ENCODE assay signal across 24 mouse cellular contexts in genomic region chr1:165932842-165933241, GRCm38 (mm10).
DNase-seq lines count a peak whose midpoint lies in the region; ATAC-seq and TF ChIP-seq lines count a peak whose summit lies in the region.
"Had no signal": no experiment of that assay in that cellular context is flagged by ENCODE, and none has a peak within 500 bp of the region (broad histone marks: within the 10 kb centered on the region; RNA-seq: fewer than 3 reads in every experiment).

No protein-coding gene starts in this region.

- DNase-seq in forebrain, embryonic 11.5 days (ENCODE audit: low spot score) = no peak
- DNase-seq in forebrain, embryonic 10.5 days (ENCODE audit: extremely low spot score, low spot score) = no peak
- no peak for DNase-seq in midbrain, embryonic 10.5 days (ENCODE audit: low spot score)
- no peak for DNase-seq in forebrain, embryonic 14.5 days (ENCODE audit: low spot score)
- DNase-seq in midbrain, postnatal 0 days (ENCODE audit: low spot score) = no peak
- DNase-seq in heart, adult 9 months (ENCODE audit: low spot score in 2 of 2) = no peak
- DNase-seq: adrenal gland, postnatal 25 days; cerebellum, adult 9-10 months; gastrocnemius, postnatal 14 days; heart, adult 11 months; heart, postnatal 10 days; kidney, postnatal 4 days; liver; lung, postnatal 36 days; thymus, postnatal 14 days had no signal

- peaks cover 9% of the 10 kb centered on the region; the same call in 1 of the 2 replicates for H3K4me1 ChIP-seq in forebrain, embryonic 11.5 days (replicated peaks; ENCODE audit: control insufficient read depth, insufficient read depth, low read length)
- peaks cover 36% of the 10 kb centered on the region for H3K4me1 ChIP-seq in forebrain, embryonic 10.5 days
- peaks cover 35% of the 10 kb centered on the region for H3K4me1 ChIP-seq in midbrain, embryonic 13.5 days (replicated peaks)
- peaks cover 23% of the 10 kb centered on the region for H3K4me1 ChIP-seq in midbrain, embryonic 10.5 days
- H3K4me1 ChIP-seq in forebrain, embryonic 14.5 days (ENCODE audit: control insufficient read depth, insufficient read depth, low read length) = peaks cover 22% of the 10 kb centered on the region
- H3K4me1 ChIP-seq in midbrain, postnatal 0 days (ENCODE audit: insufficient read depth, low read length) = peaks cover 8% of the 10 kb centered on the region
- H3K4me1 ChIP-seq: lung, embryonic 15.5 days had no signal

- H3K27ac ChIP-seq in forebrain, embryonic 11.5 days (ENCODE audit: low read depth, low read length) = no peak overlapping the region
- no peak overlapping the region for H3K27ac ChIP-seq in forebrain, embryonic 10.5 days
- no peak overlapping the region for H3K27ac ChIP-seq in midbrain, embryonic 13.5 days
- no peak overlapping the region for H3K27ac ChIP-seq in midbrain, embryonic 10.5 days (replicated peaks)
- H3K27ac ChIP-seq in forebrain, embryonic 14.5 days (ENCODE audit: low read depth, low read length) = no peak overlapping the region
- H3K27ac ChIP-seq in midbrain, postnatal 0 days (ENCODE audit: low read depth, low read length) = no peak overlapping the region
- H3K27ac ChIP-seq: limb, embryonic 10.5 days; liver, embryonic 15.5 days; lung, embryonic 15.5 days; neural tube, embryonic 12.5 days had no signal

- no peaks in the 10 kb centered on the region for H3K36me3 ChIP-seq in forebrain, embryonic 11.5 days (ENCODE audit: control insufficient read depth, insufficient read depth, low read length)
- no peaks in the 10 kb centered on the region; the same call in 1 of the 2 replicates for H3K36me3 ChIP-seq in forebrain, embryonic 10.5 days (replicated peaks)
- no peaks in the 10 kb centered on the region for H3K36me3 ChIP-seq in midbrain, embryonic 13.5 days
- no peaks in the 10 kb centered on the region for H3K36me3 ChIP-seq in midbrain, embryonic 10.5 days
- H3K36me3 ChIP-seq in forebrain, embryonic 14.5 days (ENCODE audit: control insufficient read depth, insufficient read depth, low read length) = 0 out of 2 replicates have a peak, but pooled peaks cover 2% of the 10 kb centered on the region
- no peaks in the 10 kb centered on the region for H3K36me3 ChIP-seq in midbrain, postnatal 0 days (ENCODE audit: insufficient read depth, low read length)
- H3K36me3 ChIP-seq: heart, embryonic 12.5 days; limb, embryonic 10.5 days; liver, embryonic 15.5 days; lung, embryonic 15.5 days; neural tube, embryonic 12.5 days had no signal

- H3K9me3 ChIP-seq in forebrain, embryonic 11.5 days (ENCODE audit: control insufficient read depth, low read length) = no peaks in the 10 kb centered on the region
- no peaks in the 10 kb centered on the region for H3K9me3 ChIP-seq in forebrain, embryonic 10.5 days
- no peaks in the 10 kb centered on the region for H3K9me3 ChIP-seq in midbrain, embryonic 13.5 days
- H3K9me3 ChIP-seq in midbrain, embryonic 10.5 days (replicated peaks) = no peaks in the 10 kb centered on the region
- no peaks in the 10 kb centered on the region for H3K9me3 ChIP-seq in forebrain, embryonic 14.5 days (replicated peaks; ENCODE audit: control insufficient read depth, low read length)
- no peaks in the 10 kb centered on the region for H3K9me3 ChIP-seq in midbrain, postnatal 0 days (ENCODE audit: low read length)
- H3K9me3 ChIP-seq: heart, embryonic 12.5 days; limb, embryonic 10.5 days; liver, embryonic 15.5 days; lung, embryonic 15.5 days; megakaryocyte, embryonic 14.5 days; neural tube, embryonic 12.5 days had no signal

- WGBS in forebrain, embryonic 11.5 days = 87% methylated on average over 2 of the region's 2 CpGs
- 93% methylated on average over 2 of the region's 2 CpGs for WGBS in forebrain, embryonic 10.5 days
- WGBS in midbrain, embryonic 13.5 days = 86% methylated on average over 2 of the region's 2 CpGs
- WGBS in midbrain, embryonic 10.5 days = 96% methylated on average over 2 of the region's 2 CpGs
- WGBS in forebrain, embryonic 14.5 days = 52% methylated on average over 2 of the region's 2 CpGs
- 79% methylated on average over 2 of the region's 2 CpGs for WGBS in midbrain, postnatal 0 days

- no peak overlapping the region for H3K4me3 ChIP-seq in forebrain, embryonic 11.5 days (ENCODE audit: low read depth, low read length)
- H3K4me3 ChIP-seq in forebrain, embryonic 10.5 days = no peak overlapping the region
- H3K4me3 ChIP-seq in midbrain, embryonic 13.5 days (replicated peaks) = no peak overlapping the region
- no peak overlapping the region for H3K4me3 ChIP-seq in midbrain, embryonic 10.5 days
- H3K4me3 ChIP-seq in forebrain, embryonic 14.5 days (ENCODE audit: low read depth, low read length) = peak overlapping the region; percentile 22
- H3K4me3 ChIP-seq in midbrain, postnatal 0 days (ENCODE audit: low read depth, low read length) = no peak overlapping the region
- H3K4me3 ChIP-seq: heart, embryonic 12.5 days; limb, embryonic 10.5 days; liver, embryonic 15.5 days; lung, embryonic 15.5 days; megakaryocyte, embryonic 14.5 days; neural tube, embryonic 12.5 days had no signal

- H3K4me2 ChIP-seq in forebrain, embryonic 11.5 days (ENCODE audit: low read depth, low read length, severe bottlenecking) = peak overlapping the region; percentile 18; the same call in 1 of the 2 replicates
- H3K4me2 ChIP-seq in midbrain, embryonic 13.5 days (replicated peaks) = 0 out of 2 replicates have a peak overlapping the region, but pooled peaks have one; percentile 29
- peak overlapping the region; percentile 48 for H3K4me2 ChIP-seq in forebrain, embryonic 14.5 days (ENCODE audit: low read length)
- H3K4me2 ChIP-seq in midbrain, postnatal 0 days (ENCODE audit: low read depth, low read length, poor library complexity, severe bottlenecking) = peak overlapping the region; percentile 33; the same call in 1 of the 2 replicates
- H3K4me2 ChIP-seq: heart, embryonic 12.5 days; liver, embryonic 15.5 days; lung, embryonic 15.5 days; neural tube, embryonic 12.5 days had no signal

- no peak for TF ChIP-seq CTCF in midbrain, postnatal 0 days (IDR thresholded peaks at IDR 0.05)

- no peak overlapping the region for H3K9ac ChIP-seq in forebrain, embryonic 11.5 days (ENCODE audit: low read length)
- no peak overlapping the region for H3K9ac ChIP-seq in midbrain, embryonic 13.5 days (replicated peaks)
- no peak overlapping the region for H3K9ac ChIP-seq in forebrain, embryonic 14.5 days (ENCODE audit: low read length)
- no peak overlapping the region for H3K9ac ChIP-seq in midbrain, postnatal 0 days (replicated peaks; ENCODE audit: low read length, poor library complexity, severe bottlenecking)
- H3K9ac ChIP-seq: heart, embryonic 12.5 days; liver, embryonic 15.5 days; lung, embryonic 15.5 days; neural tube, embryonic 12.5 days had no signal

- no peaks in the 10 kb centered on the region for H3K27me3 ChIP-seq in forebrain, embryonic 11.5 days (ENCODE audit: control insufficient read depth, insufficient read depth, low read length)
- H3K27me3 ChIP-seq in forebrain, embryonic 10.5 days (ENCODE audit: poor library complexity, severe bottlenecking) = no peaks in the 10 kb centered on the region
- H3K27me3 ChIP-seq in midbrain, embryonic 13.5 days = no peaks in the 10 kb centered on the region
- no peaks in the 10 kb centered on the region for H3K27me3 ChIP-seq in midbrain, embryonic 10.5 days (ENCODE audit: low read depth, poor library complexity, severe bottlenecking)
- H3K27me3 ChIP-seq in forebrain, embryonic 14.5 days (replicated peaks; ENCODE audit: control insufficient read depth, insufficient read depth, low read length) = no peaks in the 10 kb centered on the region
- H3K27me3 ChIP-seq in midbrain, postnatal 0 days (ENCODE audit: insufficient read depth, low read length) = no peaks in the 10 kb centered on the region
- H3K27me3 ChIP-seq: heart, embryonic 12.5 days; liver, embryonic 15.5 days; lung, embryonic 15.5 days; megakaryocyte, embryonic 14.5 days; neural tube, embryonic 12.5 days had no signal

- no peak for ATAC-seq in forebrain, embryonic 11.5 days (replicated peaks; ENCODE audit: low FRiP score)
- ATAC-seq in midbrain, embryonic 13.5 days = no peak
- ATAC-seq in forebrain, embryonic 14.5 days = no peak
- no peak for ATAC-seq in midbrain, postnatal 0 days (ENCODE audit: low FRiP score)
- ATAC-seq: CD4-positive, CD25-positive, alpha-beta regulatory T cell, adult 4 months; intestine, postnatal 0 days had no signal
